Mouse (Mus musculus) forebrain, embryonic 14.5 days (tissue): ENCODE measurements around the gene Sdha. TPM values are rescaled to one million over a fixed set of nuclear protein-coding genes. Genes with fewer than 3 reads are reported as not detected.

Source experiments
- ATAC-seq: fragments of 200-750 bp; cut with Nextera tagmentation; 2 replicates; pipeline ENCODE4 v1.8.0; 2017; ENCODE audit warnings: mild to moderate bottlenecking, moderate library complexity
- DNase-seq: peaks from one replicate; pipeline ENCODE4 v3.0.0-alpha.2; 2015; ENCODE audit warnings: low spot score
- H3K27ac ChIP-seq: fragments of 300-500 bp; sonication (generic); 2 replicates; pipeline ENCODE4 v1.5.1; 2014; ENCODE audit warnings: low read depth, mild to moderate bottlenecking, control low read depth, low read length, moderate library complexity
- H3K27me3 ChIP-seq: fragments of 300-500 bp; sonication (generic); replicated peaks from 2 replicates; pipeline ENCODE4 v1.6.1; 2014; ENCODE audit warnings: low read length, control low read depth, mixed read lengths; ENCODE audit not compliant: control insufficient read depth, insufficient read depth
- H3K36me3 ChIP-seq: fragments of 300-500 bp; sonication (generic); 2 replicates; pipeline ENCODE4 v1.6.1; 2014; ENCODE audit warnings: low read length, control low read depth; ENCODE audit not compliant: control insufficient read depth, insufficient read depth
- H3K4me1 ChIP-seq: fragments of 300-500 bp; sonication (generic); 2 replicates; pipeline ENCODE4 v1.6.1; 2014; ENCODE audit warnings: antibody characterized with exemption, low read length, control low read depth; ENCODE audit not compliant: control insufficient read depth, insufficient read depth
- H3K4me2 ChIP-seq: fragments of 300-500 bp; sonication (generic); 2 replicates; pipeline ENCODE4 v1.6.1; 2014; ENCODE audit warnings: mild to moderate bottlenecking, control low read depth, low read length
- H3K4me3 ChIP-seq: fragments of 300-500 bp; sonication (generic); 2 replicates; pipeline ENCODE4 v1.5.1; 2014; ENCODE audit warnings: low read depth, low read length, control low read depth
- H3K9ac ChIP-seq: fragments of 300-500 bp; sonication (generic); 2 replicates; pipeline ENCODE4 v1.6.1; 2014; ENCODE audit warnings: mild to moderate bottlenecking, low read length, control low read depth, moderate library complexity
- H3K9me3 ChIP-seq: fragments of 300-500 bp; sonication (generic); replicated peaks from 2 replicates; pipeline ENCODE4 v1.6.1; 2016; ENCODE audit warnings: low read length, control low read depth, mixed read lengths; ENCODE audit not compliant: control insufficient read depth
- WGBS: fragments of 180-500 bp; shearing (Covaris S2); extraction: QIAGEN DNeasy Blood & Tissue Kit; methylation state at CpG from one replicate; pipeline ENCODE4 v1.1.7; 2014; 5-methylcytosine and 5-hydroxymethylcytosine counted together
- polyA plus RNA-seq: library from polyadenylated mRNA; unstranded; fragments of >200 nt; fragmentation: Nextera tagmentation; extraction: Ambion mirVana; gene quantifications from 2 replicates; pipeline ENCODE4 v1.2.1, GENCODE M21; 2014

Gene Sdha
- polyA plus RNA-seq, 1 experiment from 2014 or later = 167 TPM

DNA sequence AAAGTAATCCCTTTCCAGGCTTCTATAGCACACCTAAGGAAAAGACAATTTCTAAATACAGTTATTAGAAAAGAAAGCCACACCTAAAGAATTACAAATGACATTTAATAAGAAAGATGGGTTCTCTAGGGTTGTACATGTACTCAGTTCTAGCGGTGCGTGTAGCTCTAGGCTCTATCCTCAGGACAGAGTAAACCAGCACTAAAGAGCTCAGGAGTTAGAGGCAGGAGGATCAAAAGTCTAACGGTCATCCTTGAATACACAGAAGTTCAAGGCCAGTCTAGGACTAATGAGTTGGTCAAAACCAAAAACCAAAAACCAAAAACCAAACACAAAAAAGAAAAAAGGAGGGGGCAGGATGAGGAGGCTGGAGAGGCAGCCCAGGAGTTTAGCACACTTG is 35.5 kb downstream of the Sdha start:
- Histone ChIP-seq H3K27ac (no peak overlapping the region), H3K36me3 (peaks cover 18% of the 10 kb centered on the region), H3K27me3 (no peaks in the 10 kb centered on the region), H3K9ac (no peak overlapping the region), H3K4me2 (no peak overlapping the region), H3K4me1 (peaks cover 7% of the 10 kb centered on the region), H3K9me3 (no peaks in the 10 kb centered on the region), H3K4me3 (no peak overlapping the region)
- WGBS = 98% methylated on average over 3 of the region's 3 CpGs
- no peak for ATAC-seq
- no peak for DNase-seq

DNA sequence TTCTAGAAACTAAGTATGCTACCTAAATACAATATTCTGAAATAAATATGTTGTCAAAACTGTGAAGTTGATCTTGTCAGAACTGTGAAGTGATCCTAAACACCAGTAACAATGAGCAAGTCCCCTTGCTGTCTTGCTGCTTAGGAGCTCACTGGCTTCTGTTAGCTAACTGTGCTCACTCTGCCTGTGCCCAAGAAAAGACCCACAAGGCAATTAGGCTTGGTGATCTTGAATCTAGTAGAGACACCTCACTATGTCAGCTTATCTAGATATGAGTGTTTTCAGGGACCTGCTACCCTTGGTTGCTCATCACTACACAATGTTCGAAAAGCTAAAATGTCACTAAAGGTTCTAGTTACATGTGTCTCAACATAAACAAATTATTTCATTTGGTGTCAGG is 44.3 kb downstream of the Sdha start:
- DNase-seq = no peak
- Histone ChIP-seq H3K36me3 (peaks cover 80% of the 10 kb centered on the region), H3K4me2 (no peak overlapping the region), H3K9me3 (no peaks in the 10 kb centered on the region), H3K9ac (no peak overlapping the region), H3K4me3 (no peak overlapping the region), H3K27me3 (no peaks in the 10 kb centered on the region), H3K27ac (no peak overlapping the region), H3K4me1 (no peaks in the 10 kb centered on the region)
- no peak for ATAC-seq
- WGBS = 88% methylated on average over 1 of the region's 1 CpGs

DNA sequence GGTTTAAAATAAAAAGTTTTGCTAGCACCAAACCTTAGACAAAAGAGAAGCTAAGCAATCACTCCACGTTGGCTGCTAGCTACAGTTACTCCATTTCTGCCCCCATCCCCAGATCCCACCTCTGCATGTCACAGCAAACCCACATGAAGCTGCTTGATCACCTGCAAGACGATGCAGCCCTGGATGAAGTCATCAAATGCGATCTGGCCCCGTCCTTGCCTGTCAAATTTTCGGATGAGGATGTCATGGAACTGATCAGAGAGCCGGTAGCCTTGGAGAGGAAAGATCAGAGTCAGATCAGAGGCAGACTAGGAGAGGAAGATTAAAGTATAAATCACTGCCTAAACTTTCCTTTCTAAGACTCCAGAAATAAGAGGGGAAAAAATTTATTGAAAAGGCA is 44.7 kb downstream of the Sdha start:
- ATAC-seq (no peak), DNase-seq (no peak)
- H3K27ac ChIP-seq = no peak overlapping the region
- no peaks in the 10 kb centered on the region for H3K27me3 ChIP-seq
- peaks cover 76% of the 10 kb centered on the region for H3K36me3 ChIP-seq
- H3K9me3 ChIP-seq = no peaks in the 10 kb centered on the region
- H3K4me1 ChIP-seq = no peaks in the 10 kb centered on the region
- no peak overlapping the region for H3K4me3 ChIP-seq
- H3K4me2 ChIP-seq = no peak overlapping the region
- WGBS = 90% methylated on average over 6 of the region's 6 CpGs
- H3K9ac ChIP-seq = no peak overlapping the region

DNA sequence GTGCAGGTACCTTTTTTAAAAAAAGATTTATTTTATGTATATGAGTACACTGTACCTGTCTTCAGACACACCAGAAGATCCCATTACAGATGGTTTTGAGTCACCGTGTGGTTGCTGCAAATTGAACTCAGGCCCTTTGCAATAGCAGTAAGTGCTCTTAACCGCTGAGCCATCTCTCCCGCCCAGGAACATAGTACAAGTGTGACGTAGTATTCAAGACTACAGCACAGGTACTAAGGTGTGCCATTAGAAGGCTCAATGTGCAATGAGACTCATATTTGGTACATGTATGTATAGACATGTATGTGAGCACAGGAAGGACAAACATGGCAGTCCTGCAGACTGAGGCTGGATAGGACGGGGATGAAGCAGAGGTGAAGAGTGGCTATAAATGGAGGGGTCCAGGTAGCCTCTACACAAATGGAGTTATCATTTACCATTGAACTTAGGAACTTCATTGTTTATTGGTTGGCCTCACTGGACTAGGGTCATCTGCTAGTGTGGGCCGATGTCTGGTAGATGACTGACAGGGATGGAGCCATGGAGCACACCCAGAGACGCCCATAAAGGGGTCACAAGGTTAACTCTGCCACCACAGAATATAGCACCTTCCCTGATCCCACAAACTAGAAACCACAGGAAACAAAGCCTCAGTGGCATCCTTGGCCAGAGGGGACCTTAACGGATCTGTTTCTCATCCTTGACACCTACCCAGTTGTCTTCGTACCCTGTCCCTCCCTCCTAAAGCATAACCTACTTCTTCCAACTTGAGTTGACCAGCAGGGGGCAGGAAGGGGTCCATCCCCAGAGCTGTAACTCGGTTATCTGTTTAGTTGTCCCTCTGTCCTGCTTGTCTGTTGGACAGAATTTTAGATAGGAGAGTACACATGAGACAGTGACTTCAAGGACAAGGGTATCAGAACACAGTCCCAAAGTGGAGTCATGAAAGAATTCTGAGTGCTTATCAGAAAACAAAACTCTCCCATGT is 47.7 kb downstream of the Sdha start:
- no peak overlapping the region for H3K27ac ChIP-seq
- no peak overlapping the region for H3K4me2 ChIP-seq
- no peaks in the 10 kb centered on the region for H3K27me3 ChIP-seq
- ATAC-seq (no peak), DNase-seq (no peak)
- no peaks in the 10 kb centered on the region for H3K9me3 ChIP-seq
- 89% methylated on average over 10 of the region's 10 CpGs for WGBS
- H3K4me3 ChIP-seq = no peak overlapping the region
- peaks cover 54% of the 10 kb centered on the region for H3K36me3 ChIP-seq
- no peaks in the 10 kb centered on the region for H3K4me1 ChIP-seq
- no peak overlapping the region for H3K9ac ChIP-seq

DNA sequence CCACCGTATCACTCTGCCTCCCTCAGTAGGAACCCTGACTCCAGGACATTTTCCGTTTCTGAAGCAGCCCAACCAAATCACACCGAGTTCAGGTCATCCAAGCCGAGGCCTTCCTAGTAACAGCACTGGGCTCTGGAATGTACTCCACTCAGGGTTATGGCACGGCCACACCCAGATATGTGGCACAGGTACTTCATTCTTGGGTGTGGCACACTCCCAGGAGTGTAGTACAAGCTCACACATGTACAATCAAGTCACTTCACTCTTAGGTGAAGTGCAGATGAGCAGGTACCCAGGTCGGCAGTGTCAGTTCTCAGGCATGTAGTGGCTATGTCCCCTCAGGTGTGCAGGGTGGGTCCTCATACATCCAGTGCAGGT is 48.5 kb downstream of the Sdha start:
- Histone ChIP-seq H3K4me1 (no peaks in the 10 kb centered on the region), H3K27ac (no peak overlapping the region), H3K27me3 (no peaks in the 10 kb centered on the region), H3K9ac (no peak overlapping the region), H3K36me3 (peaks cover 46% of the 10 kb centered on the region), H3K9me3 (no peaks in the 10 kb centered on the region), H3K4me2 (no peak overlapping the region), H3K4me3 (no peak overlapping the region)
- no peak; the same call in none of the 2 replicates for ATAC-seq
- DNase-seq = no peak
- 77% methylated on average over 6 of the region's 6 CpGs for WGBS

DNA sequence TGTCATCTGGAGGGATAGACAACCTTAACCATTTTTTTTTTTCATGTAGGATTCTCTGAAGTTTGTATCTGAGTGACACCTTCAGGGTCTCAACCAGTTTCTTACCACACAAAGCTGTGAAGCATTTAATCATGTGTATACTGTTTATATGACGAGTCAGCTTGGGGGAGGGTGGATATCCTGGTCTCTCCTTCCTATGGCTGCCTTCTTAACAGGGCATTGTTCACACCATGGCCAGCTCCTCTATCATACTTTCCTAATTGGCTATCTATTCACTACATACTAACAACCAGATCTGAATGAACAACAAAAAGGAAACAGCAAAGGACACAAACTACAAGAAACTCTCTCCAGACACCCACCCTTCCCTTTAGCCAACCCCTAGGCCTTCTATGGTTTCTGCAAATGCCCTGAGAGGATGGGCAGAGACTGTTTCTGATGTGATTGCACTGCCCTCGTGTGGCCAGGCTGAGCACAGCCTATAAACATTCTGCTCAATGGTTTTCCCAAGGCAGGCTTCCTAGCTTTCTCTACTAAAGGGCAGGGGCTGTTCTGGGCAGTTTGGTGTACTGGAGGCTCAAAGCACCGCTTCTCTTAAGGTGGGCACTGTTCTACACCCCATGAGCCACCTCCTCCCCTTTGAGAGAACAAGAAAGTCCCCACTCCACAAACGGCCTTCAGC is 49.0 kb downstream of the Sdha start:
- DNase-seq (peak; percentile 86), ATAC-seq (peak; percentile 90)
- Histone ChIP-seq H3K9ac (no peak overlapping the region), H3K4me1 (no peaks in the 10 kb centered on the region), H3K27me3 (no peaks in the 10 kb centered on the region), H3K9me3 (no peaks in the 10 kb centered on the region), H3K4me3 (no peak overlapping the region), H3K4me2 (no peak overlapping the region), H3K36me3 (peaks cover 44% of the 10 kb centered on the region), H3K27ac (no peak overlapping the region)
- WGBS = 39% methylated on average over 4 of the region's 4 CpGs

DNA sequence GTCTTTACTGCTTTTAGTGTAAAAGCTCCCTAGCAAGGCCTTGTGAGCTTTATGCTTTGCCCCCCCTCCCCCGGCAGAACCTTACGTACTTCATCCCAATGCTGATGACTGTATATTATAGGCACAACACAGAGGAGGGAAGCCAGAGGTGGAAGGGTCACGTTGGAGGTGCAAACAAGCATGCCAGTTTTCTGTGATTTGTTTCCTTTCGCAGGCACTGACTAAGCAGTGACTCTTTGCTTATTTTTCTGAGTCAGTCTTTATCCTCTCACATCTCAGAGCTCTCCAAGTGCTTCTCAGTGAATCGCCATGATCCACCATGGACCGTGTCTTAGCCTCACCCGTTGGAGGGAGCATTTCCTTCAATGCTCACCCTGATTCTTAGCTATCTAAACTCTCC is 53.7 kb downstream of the Sdha start:
- H3K4me1 ChIP-seq = no peaks in the 10 kb centered on the region
- WGBS = 80% methylated on average over 7 of the region's 7 CpGs
- no peak overlapping the region for H3K4me2 ChIP-seq
- no peak for DNase-seq
- H3K36me3 ChIP-seq = no peaks in the 10 kb centered on the region
- no peaks in the 10 kb centered on the region for H3K27me3 ChIP-seq
- no peaks in the 10 kb centered on the region for H3K9me3 ChIP-seq
- no peak overlapping the region for H3K27ac ChIP-seq
- H3K9ac ChIP-seq = no peak overlapping the region
- H3K4me3 ChIP-seq = no peak overlapping the region
- ATAC-seq = no peak

DNA sequence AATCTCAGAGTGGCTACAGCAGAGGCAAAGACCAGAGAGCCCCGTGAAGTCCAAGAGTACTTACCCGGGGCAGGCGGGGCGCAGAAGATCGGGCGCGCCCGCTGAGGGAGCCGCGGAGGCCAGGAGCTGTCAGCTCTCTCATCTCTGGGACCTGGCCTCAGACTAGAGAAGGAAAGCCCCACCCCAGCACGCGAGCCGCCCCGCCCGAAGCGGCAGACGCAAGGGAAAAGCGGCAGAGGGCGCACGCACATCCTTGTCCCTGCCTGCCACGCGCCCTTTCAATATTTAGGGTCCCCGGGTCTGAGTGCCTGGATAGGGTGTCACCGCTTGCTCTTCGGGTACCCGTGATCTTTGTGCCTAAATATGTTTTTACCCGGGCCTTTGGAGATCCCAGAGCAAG is 57.9 kb downstream of the Sdha start, which contains the start of gene Ahrr:
TSS of gene Ahrr (minus strand) at position 165 of the 400 bp plus-strand sequence.
- Histone ChIP-seq H3K4me2 (peak within 1 kb of the TSS; percentile 41), H3K9me3 (no peaks in the 10 kb centered on the region), H3K4me1 (no peaks in the 10 kb centered on the region), H3K27ac (no peak within 1 kb of the TSS), H3K4me3 (peak within 1 kb of the TSS; percentile 11; the same call in 1 of the 2 replicates), H3K9ac (peak within 1 kb of the TSS; percentile 35; the same call in 1 of the 2 replicates), H3K36me3 (no peaks in the 10 kb centered on the region), H3K27me3 (0 out of 2 replicates have a peak, but pooled peaks cover 3% of the 10 kb centered on the region)
- DNase-seq (peak; percentile 53), ATAC-seq (peak; percentile 61)
- 1% methylated on average over 27 of the region's 27 CpGs for WGBS

DNA sequence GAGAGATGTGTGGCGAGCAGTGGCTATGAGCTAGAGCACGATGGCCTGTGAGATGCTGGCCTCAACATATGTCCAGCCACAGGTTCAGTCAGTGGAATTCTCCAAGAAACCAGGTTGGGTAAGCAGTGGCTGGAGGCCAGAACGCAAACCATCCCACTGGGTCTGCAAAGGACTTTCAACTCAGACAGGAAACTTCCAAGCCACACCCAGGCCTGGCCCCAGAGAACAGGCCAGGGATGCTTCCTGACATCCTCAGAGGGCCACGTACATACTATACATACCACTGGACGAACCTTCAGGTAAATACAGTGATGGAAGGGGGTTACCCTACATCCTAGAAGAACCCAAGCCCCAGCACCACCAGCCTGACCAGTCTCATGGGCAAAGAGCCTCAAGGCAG is 60.4 kb downstream of the Sdha start:
- Histone ChIP-seq H3K27ac (no peak overlapping the region), H3K36me3 (no peaks in the 10 kb centered on the region), H3K4me1 (no peaks in the 10 kb centered on the region), H3K4me3 (no peak overlapping the region), H3K9ac (no peak overlapping the region), H3K9me3 (no peaks in the 10 kb centered on the region), H3K27me3 (0 out of 2 replicates have a peak, but pooled peaks cover 3% of the 10 kb centered on the region), H3K4me2 (no peak overlapping the region)
- 92% methylated on average over 5 of the region's 5 CpGs for WGBS
- ATAC-seq (no peak), DNase-seq (no peak)
